Mouse (Mus musculus) spleen, adult 12 weeks (tissue): ENCODE measurements around the gene 4933411K16Rik.
"Not testable (repeated sequence)": the region's sequence is repeated elsewhere in the genome, so short reads cannot be mapped to it uniquely, and the experiment has no call there.

Source experiments
- DNase-seq: peaks from one replicate; pipeline ENCODE4 v3.0.0; 2022; ENCODE audit warnings: low spot score

Gene 4933411K16Rik

DNA sequence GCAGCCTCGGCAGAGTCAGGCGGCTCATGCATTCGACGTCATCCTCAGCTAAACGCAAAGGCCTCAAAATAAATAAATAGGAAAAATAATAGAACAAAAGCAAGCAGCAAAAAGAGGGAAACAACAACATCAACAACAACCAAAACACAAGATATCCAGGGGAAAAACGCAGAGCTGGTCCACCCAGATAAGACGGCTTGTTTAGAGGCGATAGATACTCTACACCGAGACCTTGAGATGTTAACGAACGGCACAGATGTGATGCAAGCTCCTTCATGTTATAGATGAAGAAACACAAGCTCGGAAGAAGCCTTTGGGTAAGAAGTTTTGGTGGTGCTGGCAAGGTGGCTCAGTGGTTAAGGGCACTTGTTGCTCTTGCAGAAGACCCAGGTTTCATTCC is 27.0 kb downstream of the 4933411K16Rik start:
- DNase-seq, result no peak

DNA sequence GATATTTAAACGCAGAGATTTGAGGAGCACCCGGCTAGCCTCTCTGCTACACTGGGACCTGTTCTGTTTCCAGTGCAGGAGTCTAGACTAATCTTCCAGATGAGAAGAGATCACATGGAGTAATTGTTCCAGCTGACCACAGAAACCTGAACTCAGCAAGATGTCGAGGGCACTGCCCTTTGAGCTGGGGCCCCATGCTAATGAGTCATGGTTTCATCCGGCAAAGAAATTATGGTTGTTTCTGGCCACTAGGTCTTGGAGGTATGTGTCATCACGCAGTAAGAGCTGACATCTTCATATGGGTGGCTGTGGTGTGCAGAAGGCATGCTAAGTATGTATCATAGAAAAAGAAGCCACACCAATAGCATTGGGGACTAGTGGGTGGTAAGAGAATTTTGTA is 27.9 kb downstream of the 4933411K16Rik start:
- no peak for DNase-seq

DNA sequence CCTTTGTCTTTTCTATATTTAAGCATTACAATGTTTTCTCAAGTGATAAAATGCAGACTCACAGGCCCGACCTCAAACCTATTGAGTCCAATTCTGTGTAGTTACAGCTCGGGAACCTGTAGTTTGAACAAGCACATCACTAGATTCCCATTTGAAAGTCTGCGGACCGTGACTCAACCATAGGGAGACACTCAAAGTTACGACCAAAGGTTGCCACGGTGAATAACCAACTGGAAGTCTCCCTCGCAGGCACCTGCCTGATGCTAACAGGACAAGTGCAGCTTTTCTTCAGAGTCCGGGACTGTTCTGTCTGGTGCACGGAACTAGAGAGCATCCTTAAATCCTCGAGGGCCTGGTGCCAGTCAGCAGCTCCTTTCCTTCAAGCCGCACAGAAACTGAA is 28.4 kb downstream of the 4933411K16Rik start:
- no peak for DNase-seq

DNA sequence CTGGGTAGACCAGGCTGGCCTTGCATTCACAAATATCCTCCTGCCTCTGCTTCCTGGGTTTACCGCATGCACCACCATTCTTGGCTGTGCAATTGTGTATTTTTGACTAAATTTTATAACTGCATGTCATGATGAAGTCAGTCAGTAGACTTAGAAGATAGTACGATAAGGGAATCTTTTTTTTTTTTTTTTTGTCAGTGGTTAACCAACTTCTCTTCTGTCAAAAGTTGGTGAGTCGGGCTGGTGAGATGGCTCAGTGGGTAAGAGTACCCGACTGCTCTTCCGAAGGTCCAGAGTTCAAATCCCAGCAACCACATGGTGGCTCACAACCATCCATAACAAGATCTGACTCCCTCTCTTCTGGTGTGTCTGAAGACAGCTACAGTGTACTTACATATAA is 29.6 kb downstream of the 4933411K16Rik start:
- DNase-seq, result not testable (repeated sequence)

DNA sequence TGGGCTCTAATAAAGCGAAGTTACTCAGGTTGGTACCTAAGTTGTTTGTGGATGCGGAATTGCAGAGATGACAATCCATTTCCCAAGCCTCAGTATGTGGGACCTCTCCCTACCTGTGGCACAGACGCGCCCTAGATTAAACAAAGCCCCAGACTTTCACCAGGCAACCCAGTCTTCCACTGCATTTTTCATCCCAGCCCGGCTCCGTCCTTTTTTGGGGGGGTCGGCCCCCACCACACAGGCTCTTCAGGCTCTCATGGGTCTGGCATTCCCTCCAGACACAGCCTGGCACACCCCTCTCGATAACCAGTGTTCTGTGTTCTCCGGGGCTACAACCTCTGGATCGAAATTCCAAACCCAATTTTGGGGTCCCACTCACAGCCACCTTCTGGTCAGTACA is 33.6 kb downstream of the 4933411K16Rik start:
- no peak for DNase-seq

DNA sequence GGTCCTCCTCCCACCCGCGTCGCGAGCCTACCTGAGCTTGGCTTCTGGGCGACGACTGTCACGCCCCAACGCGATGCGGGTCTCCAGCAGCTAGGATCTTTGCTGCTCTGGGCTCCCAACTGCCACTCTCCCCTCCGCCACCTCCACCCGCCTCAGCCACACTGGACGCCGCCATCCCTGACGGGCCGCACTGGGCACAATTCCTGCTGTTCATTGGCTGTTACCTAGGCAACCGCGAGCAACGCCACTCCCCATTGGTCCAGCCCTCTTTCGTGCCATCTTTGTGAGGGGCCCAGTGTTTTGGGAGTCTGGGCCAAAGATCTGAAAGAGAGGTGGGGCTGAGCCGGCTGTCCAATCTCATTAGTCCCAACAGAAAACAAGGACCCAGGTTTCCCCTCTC is 34.1 kb downstream of the 4933411K16Rik start, which contains the start of gene Morn4:
TSS of gene Morn4 (minus strand) at position 192 of the 400 bp plus-strand sequence.
- DNase-seq, result peak; percentile 29

DNA sequence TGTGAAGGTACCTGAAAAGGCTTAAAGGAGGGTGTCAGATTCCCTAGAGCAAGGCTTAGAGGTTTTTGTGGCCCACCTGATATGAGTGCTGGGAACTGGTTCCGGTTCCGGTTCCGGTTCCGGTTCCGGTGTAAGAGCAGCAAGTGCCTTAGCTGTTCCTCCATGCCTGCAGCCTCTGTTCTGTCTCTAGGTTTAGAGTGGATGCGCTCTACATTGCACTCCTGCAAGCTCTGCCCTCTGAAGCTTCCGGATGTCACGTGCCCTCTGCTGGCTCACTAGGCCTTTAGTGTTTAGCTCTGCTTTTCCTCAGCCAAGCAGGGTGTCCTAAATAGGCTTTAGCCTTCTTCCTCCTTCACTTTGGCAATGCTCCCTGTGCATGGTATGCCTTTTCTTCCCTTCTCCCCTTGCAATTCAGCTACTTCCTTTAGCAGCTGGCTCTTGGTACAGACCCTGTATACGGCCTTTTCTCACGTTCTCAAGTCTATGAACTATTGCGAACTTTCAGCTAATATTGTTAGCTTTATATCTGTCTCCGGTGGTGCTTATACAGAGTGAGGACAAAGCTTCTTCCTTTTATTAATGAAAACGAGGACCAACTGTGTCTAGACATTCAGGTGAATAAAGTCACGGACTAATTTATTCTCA is 37.2 kb downstream of the 4933411K16Rik start:
- peak; percentile 34 for DNase-seq

DNA sequence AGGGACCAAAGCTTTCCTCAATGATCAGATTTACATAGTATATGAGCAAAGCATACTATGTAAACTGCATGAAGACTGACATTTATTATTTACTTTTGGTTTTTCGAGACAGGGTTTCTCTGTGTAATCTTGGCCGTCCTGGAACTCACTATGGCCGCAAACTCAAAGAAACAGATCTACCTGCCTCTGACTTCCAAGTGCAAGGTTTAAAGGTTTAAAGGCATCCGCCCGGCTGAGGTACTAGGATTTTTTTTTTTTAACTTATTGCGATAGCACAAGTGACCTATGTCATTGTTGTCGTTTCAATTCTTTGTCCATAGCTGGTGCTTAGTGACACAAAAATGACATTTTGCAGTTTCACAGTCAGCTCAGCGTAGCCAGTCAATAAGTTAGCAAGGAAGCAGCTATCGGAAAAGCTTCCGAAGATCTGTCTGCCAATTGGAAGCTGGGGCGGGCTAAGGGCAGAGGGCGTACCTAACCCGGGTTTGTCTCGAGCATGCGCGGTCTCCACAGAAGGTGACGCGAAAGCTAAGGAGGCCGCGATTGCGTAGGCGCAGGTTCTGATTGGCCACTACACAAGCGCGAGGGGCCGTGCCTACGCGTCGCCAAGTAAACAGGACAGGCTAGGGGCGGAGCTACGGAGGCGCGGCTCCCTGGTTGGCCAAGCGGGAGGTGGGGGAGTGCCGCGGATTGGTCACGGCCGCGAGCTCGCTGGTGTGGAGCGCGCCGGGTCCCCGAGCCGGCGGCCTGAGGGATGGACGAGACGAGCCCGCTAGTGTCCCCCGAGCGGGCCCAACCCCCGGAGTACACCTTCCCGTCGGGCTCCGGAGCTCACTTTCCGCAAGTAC is 37.9 kb downstream of the 4933411K16Rik start, which contains the start of gene Pi4k2a:
TSS of gene Pi4k2a (plus strand) at position 723 of the 848 bp plus-strand sequence.
- DNase-seq, result peak; percentile 97

DNA sequence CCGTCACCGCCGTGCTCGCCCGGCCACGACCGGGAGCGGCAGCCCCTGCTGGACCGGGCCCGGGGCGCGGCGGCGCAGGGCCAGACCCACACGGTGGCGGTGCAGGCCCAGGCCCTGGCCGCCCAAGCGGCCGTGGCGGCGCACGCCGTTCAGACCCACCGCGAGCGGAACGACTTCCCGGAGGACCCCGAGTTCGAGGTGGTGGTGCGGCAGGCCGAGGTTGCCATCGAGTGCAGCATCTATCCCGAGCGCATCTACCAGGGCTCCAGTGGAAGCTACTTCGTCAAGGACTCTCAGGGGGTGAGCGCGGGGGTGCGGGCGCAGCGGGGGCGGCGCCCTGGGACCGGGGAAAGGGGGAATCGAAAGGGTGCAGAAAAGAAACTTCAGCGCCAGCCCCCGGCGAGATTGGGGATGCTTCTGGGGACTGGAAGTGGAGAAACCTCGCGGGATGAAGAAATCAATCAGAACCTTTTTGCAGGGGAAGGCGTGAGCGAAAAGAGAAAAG is 38.6 kb downstream of the 4933411K16Rik start:
- DNase-seq, result no peak

DNA sequence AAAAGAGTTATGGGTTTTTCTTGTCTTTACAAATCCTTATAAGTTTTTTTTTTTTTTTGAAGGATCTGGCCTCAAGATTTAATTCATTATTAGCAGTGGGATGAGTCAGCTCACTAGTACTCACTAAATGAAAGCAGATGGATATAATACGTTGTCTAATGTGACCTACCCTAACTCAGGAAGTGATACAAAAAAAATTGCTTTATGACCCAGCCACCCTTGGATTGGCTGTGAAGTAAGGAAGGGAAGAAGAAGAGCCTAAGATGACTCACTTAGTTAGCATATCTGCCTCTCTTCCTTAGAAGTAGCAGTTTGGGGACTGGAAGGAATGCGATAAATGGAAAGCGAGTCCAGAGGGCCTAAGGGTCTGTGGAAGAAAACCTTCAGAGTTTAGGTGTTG is 47.4 kb downstream of the 4933411K16Rik start:
- DNase-seq, result no peak
